Mouse (Mus musculus): ENCODE data around the gene Thrb. TPM values are rescaled to one million over a fixed set of nuclear protein-coding genes. Genes with fewer than 3 reads are reported as not detected.
A peak's percentile ranks its signal among the peaks of the same experiment; 100 is the strongest.

The Thrb gene
- 0.96 and 1.8 TPM in 2 replicates for polyA plus RNA-seq (2014; fragmentation: Nextera tagmentation; extraction: Ambion mirVana)

DNA sequence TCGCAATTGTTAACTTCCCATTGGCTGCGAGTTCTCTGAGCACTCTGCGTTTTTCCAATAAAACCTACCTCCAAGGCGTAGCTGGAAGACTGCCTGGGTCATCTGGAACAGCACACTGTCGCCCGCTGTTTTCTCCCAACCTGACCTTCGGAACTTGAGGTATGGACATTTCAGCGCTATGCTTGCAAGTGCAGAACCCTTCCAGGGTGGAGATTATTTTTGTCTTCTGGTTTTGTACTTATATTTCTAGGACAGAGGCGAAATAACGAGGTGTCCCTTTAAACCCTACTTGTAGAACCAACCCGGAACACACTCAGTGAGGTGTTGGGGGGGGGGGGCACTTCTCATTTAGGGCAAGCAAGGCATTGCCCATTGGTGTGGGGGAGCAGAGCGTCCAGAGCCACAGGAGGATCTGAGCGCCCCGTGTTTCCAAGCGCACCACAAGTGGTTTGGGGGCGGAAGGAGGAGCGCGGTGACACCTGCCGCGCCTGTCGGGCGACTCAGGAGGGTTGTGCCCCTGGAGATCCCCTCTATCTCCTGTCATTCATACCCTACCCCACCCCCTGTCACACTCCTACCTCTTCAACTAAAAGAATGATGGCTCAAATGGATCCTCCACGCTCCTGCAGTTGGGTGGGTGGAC, at the start of gene Thrb:
Gene Thrb (plus strand): TSS at position 576 of the 643 bp plus-strand sequence.
- Histone ChIP-seq H3K4me3 (replicated peaks; ENCODE audit: low read depth, low read length) (peak within 1 kb of the TSS; percentile 74), H3K4me2 (ENCODE audit: low read length) (peak within 1 kb of the TSS; percentile 85), H3K4me1 (ENCODE audit: control insufficient read depth, insufficient read depth, low read length) (peaks cover 11% of the 10 kb centered on the region), H3K27ac (replicated peaks; ENCODE audit: low read depth, low read length) (no peak within 1 kb of the TSS), H3K9me3 (ENCODE audit: control insufficient read depth, low read length) (no peaks in the 10 kb centered on the region), H3K27me3 (ENCODE audit: control insufficient read depth, insufficient read depth, low read length) (0 out of 2 replicates have a peak, but pooled peaks cover 10% of the 10 kb centered on the region), H3K36me3 (ENCODE audit: control insufficient read depth, insufficient read depth, low read length) (no peaks in the 10 kb centered on the region), H3K9ac (replicated peaks; ENCODE audit: low read length) (peak within 1 kb of the TSS; percentile 60)
- WGBS: 1% methylated on average over 23 of the region's 23 CpGs
- DNase-seq (peak; percentile 39), ATAC-seq (ENCODE audit: low FRiP score, low TSS enrichment) (peak; percentile 24)

DNA sequence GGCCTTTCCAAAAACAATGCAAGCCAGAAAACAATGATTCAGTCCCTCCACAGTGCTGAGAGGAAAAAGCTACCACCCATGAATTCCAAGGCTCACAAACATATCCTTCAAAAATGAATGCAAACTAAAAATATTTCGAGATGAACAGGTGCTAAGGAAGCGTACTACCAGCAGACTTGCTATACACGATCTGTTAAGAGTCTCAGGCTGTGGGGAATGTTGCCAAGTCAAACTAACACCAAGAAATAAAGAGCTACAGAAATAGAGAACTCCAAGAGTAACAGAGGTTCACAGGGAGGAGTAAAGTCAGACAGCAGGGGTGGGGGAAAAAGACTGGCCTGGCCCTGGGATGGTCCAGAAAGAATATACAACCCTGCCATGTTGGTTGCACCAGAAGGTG, 38.4 kb upstream of the Thrb start:
- 81% methylated on average over 3 of the region's 3 CpGs for WGBS
- no peaks in the 10 kb centered on the region for H3K27me3 ChIP-seq (ENCODE audit: control insufficient read depth, insufficient read depth, low read length)
- no peak overlapping the region for H3K9ac ChIP-seq (replicated peaks; ENCODE audit: low read length)
- H3K9me3 ChIP-seq (ENCODE audit: control insufficient read depth, low read length): no peaks in the 10 kb centered on the region
- H3K4me1 ChIP-seq (ENCODE audit: control insufficient read depth, insufficient read depth, low read length): no peaks in the 10 kb centered on the region
- no peaks in the 10 kb centered on the region for H3K36me3 ChIP-seq (ENCODE audit: control insufficient read depth, insufficient read depth, low read length)
- no peak overlapping the region for H3K4me3 ChIP-seq (replicated peaks; ENCODE audit: low read depth, low read length)
- no peak overlapping the region for H3K27ac ChIP-seq (replicated peaks; ENCODE audit: low read depth, low read length)
- no peak for DNase-seq
- H3K4me2 ChIP-seq (ENCODE audit: low read length): no peak overlapping the region
- no peak for ATAC-seq (ENCODE audit: low FRiP score, low TSS enrichment)

DNA sequence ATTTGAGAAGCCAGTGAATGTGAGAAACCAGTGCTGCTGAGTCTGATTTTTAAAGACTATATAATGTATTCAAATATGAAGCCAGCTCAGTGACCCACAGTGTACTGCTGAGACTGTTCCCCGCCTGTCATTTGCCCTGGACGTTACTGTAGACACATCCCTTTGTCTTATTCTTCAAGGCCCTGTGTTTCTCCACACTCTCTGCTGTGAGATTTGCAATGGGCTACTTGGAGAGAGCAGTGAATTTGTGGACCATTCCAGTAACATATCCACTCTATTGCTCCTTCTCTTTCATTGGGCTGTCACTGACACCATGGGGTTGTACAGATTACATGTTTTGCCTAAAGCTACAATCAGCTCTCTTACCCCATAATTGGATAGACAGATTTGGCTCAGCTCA, 36.1 kb upstream of the Thrb start:
- H3K36me3 ChIP-seq (ENCODE audit: control insufficient read depth, insufficient read depth, low read length): no peaks in the 10 kb centered on the region
- no peak overlapping the region for H3K4me3 ChIP-seq (replicated peaks; ENCODE audit: low read depth, low read length)
- H3K9me3 ChIP-seq (ENCODE audit: control insufficient read depth, low read length): no peaks in the 10 kb centered on the region
- peak; percentile 26 for DNase-seq
- H3K27ac ChIP-seq (replicated peaks; ENCODE audit: low read depth, low read length): no peak overlapping the region
- WGBS: 50% methylated on average over 2 of the region's 2 CpGs
- H3K9ac ChIP-seq (replicated peaks; ENCODE audit: low read length): no peak overlapping the region
- ATAC-seq (ENCODE audit: low FRiP score, low TSS enrichment): no peak
- H3K27me3 ChIP-seq (ENCODE audit: control insufficient read depth, insufficient read depth, low read length): no peaks in the 10 kb centered on the region
- H3K4me1 ChIP-seq (ENCODE audit: control insufficient read depth, insufficient read depth, low read length): no peaks in the 10 kb centered on the region
- no peak overlapping the region for H3K4me2 ChIP-seq (ENCODE audit: low read length)

GRCm38 (mm10) chr14:17629215-17629614, 30.8 kb upstream of the Thrb start:
- Histone ChIP-seq H3K4me3 (replicated peaks; ENCODE audit: low read depth, low read length) (no peak overlapping the region), H3K9ac (replicated peaks; ENCODE audit: low read length) (no peak overlapping the region), H3K4me2 (ENCODE audit: low read length) (no peak overlapping the region), H3K36me3 (ENCODE audit: control insufficient read depth, insufficient read depth, low read length) (no peaks in the 10 kb centered on the region), H3K4me1 (ENCODE audit: control insufficient read depth, insufficient read depth, low read length) (no peaks in the 10 kb centered on the region), H3K27me3 (ENCODE audit: control insufficient read depth, insufficient read depth, low read length) (no peaks in the 10 kb centered on the region), H3K27ac (replicated peaks; ENCODE audit: low read depth, low read length) (no peak overlapping the region), H3K9me3 (ENCODE audit: control insufficient read depth, low read length) (no peaks in the 10 kb centered on the region)
- ATAC-seq (ENCODE audit: low FRiP score, low TSS enrichment) (no peak), DNase-seq (peak; percentile 18)
- WGBS: 46% methylated on average over 5 of the region's 5 CpGs

- H3K9me3 ChIP-seq (ENCODE audit: control insufficient read depth, low read length): no peaks in the 10 kb centered on the region
- H3K4me2 ChIP-seq (ENCODE audit: low read length): 0 out of 2 replicates have a peak overlapping the region, but pooled peaks have one; percentile 15
- no peaks in the 10 kb centered on the region for H3K4me1 ChIP-seq (ENCODE audit: control insufficient read depth, insufficient read depth, low read length)
- no peak for DNase-seq
- no peaks in the 10 kb centered on the region for H3K36me3 ChIP-seq (ENCODE audit: control insufficient read depth, insufficient read depth, low read length)
- H3K9ac ChIP-seq (replicated peaks; ENCODE audit: low read length): no peak overlapping the region
- H3K27ac ChIP-seq (replicated peaks; ENCODE audit: low read depth, low read length): no peak overlapping the region
- H3K4me3 ChIP-seq (replicated peaks; ENCODE audit: low read depth, low read length): no peak overlapping the region
- peak; percentile 51; the same call in 1 of the 2 replicates for ATAC-seq (ENCODE audit: low FRiP score, low TSS enrichment)
- H3K27me3 ChIP-seq (ENCODE audit: control insufficient read depth, insufficient read depth, low read length): no peaks in the 10 kb centered on the region
- 11% methylated on average over 19 of the region's 19 CpGs for WGBS
Measured at GRCm38 (mm10) chr14:17632887-17633522, 27.1 kb upstream of the Thrb start.

- WGBS: 73% methylated on average over 3 of the region's 3 CpGs
- ATAC-seq (ENCODE audit: low FRiP score, low TSS enrichment) (no peak), DNase-seq (no peak)
- Histone ChIP-seq H3K4me2 (ENCODE audit: low read length) (no peak overlapping the region), H3K36me3 (ENCODE audit: control insufficient read depth, insufficient read depth, low read length) (no peaks in the 10 kb centered on the region), H3K4me1 (ENCODE audit: control insufficient read depth, insufficient read depth, low read length) (no peaks in the 10 kb centered on the region), H3K27me3 (ENCODE audit: control insufficient read depth, insufficient read depth, low read length) (no peaks in the 10 kb centered on the region), H3K27ac (replicated peaks; ENCODE audit: low read depth, low read length) (no peak overlapping the region), H3K9ac (replicated peaks; ENCODE audit: low read length) (no peak overlapping the region), H3K9me3 (ENCODE audit: control insufficient read depth, low read length) (no peaks in the 10 kb centered on the region), H3K4me3 (replicated peaks; ENCODE audit: low read depth, low read length) (no peak overlapping the region)
Measured at GRCm38 (mm10) chr14:17636971-17637370, 23.1 kb upstream of the Thrb start.

DNA sequence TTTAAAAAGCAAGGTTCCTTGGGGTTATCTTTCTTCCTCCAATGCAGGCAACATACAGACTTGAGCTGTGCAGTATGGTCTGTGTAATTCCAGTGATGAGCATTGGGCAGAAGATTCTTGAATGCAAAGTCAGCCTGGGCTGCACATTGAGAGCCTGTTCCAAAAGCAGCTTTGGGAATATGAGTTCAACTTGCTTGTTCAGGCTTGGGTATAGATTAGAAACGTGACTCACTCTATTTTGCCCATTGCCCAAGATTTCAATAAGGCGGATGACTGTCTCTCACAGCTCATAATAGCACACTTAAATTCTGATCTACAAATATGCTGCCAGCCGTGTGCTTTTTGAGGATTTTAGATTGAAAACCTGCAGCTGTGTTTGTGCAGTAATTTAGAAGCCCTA, 18.3 kb upstream of the Thrb start:
- Histone ChIP-seq H3K4me2 (ENCODE audit: low read length) (no peak overlapping the region), H3K36me3 (ENCODE audit: control insufficient read depth, insufficient read depth, low read length) (no peaks in the 10 kb centered on the region), H3K27me3 (ENCODE audit: control insufficient read depth, insufficient read depth, low read length) (no peaks in the 10 kb centered on the region), H3K9ac (replicated peaks; ENCODE audit: low read length) (no peak overlapping the region), H3K4me1 (ENCODE audit: control insufficient read depth, insufficient read depth, low read length) (no peaks in the 10 kb centered on the region), H3K9me3 (ENCODE audit: control insufficient read depth, low read length) (no peaks in the 10 kb centered on the region), H3K4me3 (replicated peaks; ENCODE audit: low read depth, low read length) (no peak overlapping the region), H3K27ac (replicated peaks; ENCODE audit: low read depth, low read length) (no peak overlapping the region)
- WGBS: 74% methylated on average over 3 of the region's 3 CpGs
- no peak for DNase-seq
- ATAC-seq (ENCODE audit: low FRiP score, low TSS enrichment): no peak

DNA sequence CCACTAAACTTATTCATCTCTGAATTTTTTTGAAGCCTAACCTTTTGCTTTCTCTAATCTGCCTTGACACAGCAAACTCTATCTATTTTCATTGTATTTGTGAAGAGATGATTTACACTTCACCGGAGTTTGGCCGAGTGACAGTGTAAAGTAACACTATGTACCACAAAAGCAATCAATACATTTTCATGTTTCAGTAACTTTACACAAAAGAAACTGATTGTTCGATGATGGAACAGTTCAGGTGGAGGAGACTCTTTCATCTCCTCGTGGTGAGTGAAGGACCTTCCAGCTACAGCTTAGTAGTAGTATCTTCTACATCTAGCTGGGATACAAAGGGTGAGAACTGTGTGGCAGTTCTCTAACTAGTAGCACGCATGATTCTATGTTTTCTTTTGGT, 5.0 kb upstream of the Thrb start:
- Histone ChIP-seq H3K4me1 (ENCODE audit: control insufficient read depth, insufficient read depth, low read length) (peaks cover 8% of the 10 kb centered on the region; the same call in 1 of the 2 replicates), H3K36me3 (ENCODE audit: control insufficient read depth, insufficient read depth, low read length) (no peaks in the 10 kb centered on the region), H3K4me3 (replicated peaks; ENCODE audit: low read depth, low read length) (no peak overlapping the region), H3K9ac (replicated peaks; ENCODE audit: low read length) (no peak overlapping the region), H3K4me2 (ENCODE audit: low read length) (no peak overlapping the region), H3K27ac (replicated peaks; ENCODE audit: low read depth, low read length) (no peak overlapping the region), H3K9me3 (ENCODE audit: control insufficient read depth, low read length) (no peaks in the 10 kb centered on the region), H3K27me3 (ENCODE audit: control insufficient read depth, insufficient read depth, low read length) (0 out of 2 replicates have a peak, but pooled peaks cover 4% of the 10 kb centered on the region)
- DNase-seq: no peak
- no peak for ATAC-seq (ENCODE audit: low FRiP score, low TSS enrichment)
- 66% methylated on average over 5 of the region's 5 CpGs for WGBS

GRCm38 (mm10) chr14:17659031-17659430, 1.0 kb upstream of the Thrb start:
- Histone ChIP-seq H3K4me3 (replicated peaks; ENCODE audit: low read depth, low read length) (peak overlapping the region; percentile 74; the same call in 1 of the 2 replicates), H3K4me1 (ENCODE audit: control insufficient read depth, insufficient read depth, low read length) (peaks cover 11% of the 10 kb centered on the region), H3K36me3 (ENCODE audit: control insufficient read depth, insufficient read depth, low read length) (no peaks in the 10 kb centered on the region), H3K9me3 (ENCODE audit: control insufficient read depth, low read length) (no peaks in the 10 kb centered on the region), H3K9ac (replicated peaks; ENCODE audit: low read length) (no peak overlapping the region), H3K27me3 (ENCODE audit: control insufficient read depth, insufficient read depth, low read length) (0 out of 2 replicates have a peak, but pooled peaks cover 10% of the 10 kb centered on the region), H3K4me2 (ENCODE audit: low read length) (peak overlapping the region; percentile 85), H3K27ac (replicated peaks; ENCODE audit: low read depth, low read length) (no peak overlapping the region)
- peak; percentile 87 for DNase-seq
- WGBS: under 1% methylated on average over 9 of the region's 10 CpGs
- ATAC-seq (ENCODE audit: low FRiP score, low TSS enrichment): peak; percentile 46; the same call in 1 of the 2 replicates
